Mouse (Mus musculus): ENCODE measurements around the gene Fcrlb. TPM values are rescaled to one million over a fixed set of nuclear protein-coding genes. Genes with fewer than 3 reads are reported as not detected.

The Fcrlb gene
- polyA plus RNA-seq, 1 experiment, result not detected

GRCm38 (mm10) chr1:170867691-170868105 lies 45.0 kb downstream of the Fcrlb start, which contains the start of gene Atf6:
Gene Atf6, minus strand, starts transcription at chr1:170867771.
- Histone ChIP-seq H3K4me3 (ENCODE audit: insufficient read depth, low read depth, low read length) (peak within 1 kb of the TSS; percentile 83), H3K27ac (replicated peaks; ENCODE audit: low read depth, low read length) (peak within 1 kb of the TSS; percentile 73), H3K4me1 (ENCODE audit: control insufficient read depth, insufficient read depth, insufficient read length, low read length) (peaks cover 3% of the 10 kb centered on the region; the same call in 1 of the 2 replicates)

DNA sequence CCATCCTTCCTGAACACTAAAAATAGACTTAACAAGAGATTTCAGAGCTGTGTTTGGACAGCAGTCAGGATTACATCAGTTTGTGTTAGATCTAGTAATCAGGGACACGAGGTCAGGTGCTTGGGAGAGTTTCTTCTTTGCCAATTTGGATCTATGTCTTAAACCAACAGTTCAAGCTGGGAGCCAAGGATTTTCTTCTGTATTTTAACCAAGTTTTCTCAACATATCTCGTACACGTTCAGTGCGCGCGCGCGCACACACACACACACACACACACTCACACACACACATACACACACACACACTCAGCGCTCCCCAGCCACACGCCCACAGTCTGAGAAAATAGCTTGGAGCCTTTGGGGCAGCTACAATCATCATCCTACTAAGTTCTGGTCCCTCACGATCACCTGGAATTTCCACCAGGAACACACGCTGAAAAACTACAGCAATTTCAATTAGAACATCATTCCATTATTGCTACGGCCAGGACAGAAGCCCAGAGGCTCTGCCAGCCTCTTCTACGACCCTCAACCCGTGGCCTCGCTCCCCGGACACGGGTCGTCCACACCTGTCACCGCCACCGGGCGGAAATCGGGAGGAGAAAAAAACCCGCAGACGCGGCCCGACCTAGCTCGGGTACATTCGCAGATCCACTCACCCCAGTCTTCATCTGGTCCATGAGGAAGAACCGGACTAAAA lies 45.6 kb downstream of the Fcrlb start:
- Histone ChIP-seq H3K4me1 (ENCODE audit: control insufficient read depth, insufficient read depth, insufficient read length, low read length) (peaks cover 5% of the 10 kb centered on the region; the same call in 1 of the 2 replicates), H3K27ac (replicated peaks; ENCODE audit: low read depth, low read length) (peak overlapping the region; percentile 73), H3K4me3 (ENCODE audit: insufficient read depth, low read depth, low read length) (peak overlapping the region; percentile 83)

GRCm38 (mm10) chr1:170865406-170865805 lies 47.3 kb downstream of the Fcrlb start:
- H3K4me1 ChIP-seq (ENCODE audit: control insufficient read depth, insufficient read depth, insufficient read length, low read length), result peaks cover 5% of the 10 kb centered on the region; the same call in 1 of the 2 replicates
- no peak overlapping the region for H3K27ac ChIP-seq (replicated peaks; ENCODE audit: low read depth, low read length)
- H3K4me3 ChIP-seq (ENCODE audit: insufficient read depth, low read depth, low read length), result no peak overlapping the region

- no peak overlapping the region for H3K27ac ChIP-seq (replicated peaks; ENCODE audit: low read depth, low read length)
- no peak overlapping the region for H3K4me3 ChIP-seq (ENCODE audit: insufficient read depth, low read depth, low read length)
- H3K4me1 ChIP-seq (ENCODE audit: control insufficient read depth, insufficient read depth, insufficient read length, low read length), result peaks cover 5% of the 10 kb centered on the region; the same call in 1 of the 2 replicates
Observed at GRCm38 (mm10) chr1:170864754-170865153, 48.0 kb downstream of the Fcrlb start.

DNA sequence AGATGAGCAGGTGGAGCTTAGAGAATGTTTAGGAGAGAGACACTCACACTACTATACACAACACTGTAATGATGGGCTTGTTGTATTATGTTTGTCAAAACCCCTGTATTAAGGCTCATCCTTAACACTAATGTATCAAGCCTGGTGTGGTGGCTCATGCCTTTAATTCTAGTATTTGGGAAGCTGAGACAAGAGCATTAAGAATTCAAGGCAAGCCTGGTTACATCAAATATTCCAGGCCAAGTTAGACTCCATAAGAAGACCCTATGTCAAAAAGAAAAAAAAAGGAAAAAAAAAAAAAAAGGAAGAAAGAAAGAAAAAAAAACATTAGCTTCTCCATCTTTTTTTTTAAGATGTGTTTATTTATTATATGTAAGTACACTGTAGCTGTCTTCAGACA lies 48.5 kb downstream of the Fcrlb start:
- H3K4me1 ChIP-seq (ENCODE audit: control insufficient read depth, insufficient read depth, insufficient read length, low read length), result peaks cover 5% of the 10 kb centered on the region; the same call in 1 of the 2 replicates
- H3K27ac ChIP-seq (replicated peaks; ENCODE audit: low read depth, low read length), result no peak overlapping the region
- no peak overlapping the region for H3K4me3 ChIP-seq (ENCODE audit: insufficient read depth, low read depth, low read length)

- Histone ChIP-seq H3K4me3 (ENCODE audit: insufficient read depth, low read depth, low read length) (no peak overlapping the region), H3K4me1 (ENCODE audit: control insufficient read depth, insufficient read depth, insufficient read length, low read length) (peaks cover 5% of the 10 kb centered on the region; the same call in 1 of the 2 replicates), H3K27ac (replicated peaks; ENCODE audit: low read depth, low read length) (no peak overlapping the region)
Observed at GRCm38 (mm10) chr1:170863033-170863432, 49.7 kb downstream of the Fcrlb start.

DNA sequence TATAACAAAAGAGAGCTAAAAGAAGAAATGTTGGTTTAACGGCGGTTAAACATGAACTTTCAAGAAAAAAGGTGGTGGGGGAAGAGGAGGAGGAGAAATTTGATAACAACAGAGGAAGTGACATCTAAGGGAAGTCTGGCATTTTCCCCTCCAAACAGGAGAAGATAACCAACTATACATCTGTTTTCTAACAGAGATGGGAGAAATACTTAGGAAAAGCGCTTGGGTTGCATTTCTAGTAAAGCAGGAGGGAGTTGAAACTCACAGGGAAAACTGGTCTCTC lies 50.4 kb downstream of the Fcrlb start:
- Histone ChIP-seq H3K4me1 (ENCODE audit: control insufficient read depth, insufficient read depth, insufficient read length, low read length) (peaks cover 5% of the 10 kb centered on the region; the same call in 1 of the 2 replicates), H3K27ac (replicated peaks; ENCODE audit: low read depth, low read length) (no peak overlapping the region), H3K4me3 (ENCODE audit: insufficient read depth, low read depth, low read length) (no peak overlapping the region)

DNA sequence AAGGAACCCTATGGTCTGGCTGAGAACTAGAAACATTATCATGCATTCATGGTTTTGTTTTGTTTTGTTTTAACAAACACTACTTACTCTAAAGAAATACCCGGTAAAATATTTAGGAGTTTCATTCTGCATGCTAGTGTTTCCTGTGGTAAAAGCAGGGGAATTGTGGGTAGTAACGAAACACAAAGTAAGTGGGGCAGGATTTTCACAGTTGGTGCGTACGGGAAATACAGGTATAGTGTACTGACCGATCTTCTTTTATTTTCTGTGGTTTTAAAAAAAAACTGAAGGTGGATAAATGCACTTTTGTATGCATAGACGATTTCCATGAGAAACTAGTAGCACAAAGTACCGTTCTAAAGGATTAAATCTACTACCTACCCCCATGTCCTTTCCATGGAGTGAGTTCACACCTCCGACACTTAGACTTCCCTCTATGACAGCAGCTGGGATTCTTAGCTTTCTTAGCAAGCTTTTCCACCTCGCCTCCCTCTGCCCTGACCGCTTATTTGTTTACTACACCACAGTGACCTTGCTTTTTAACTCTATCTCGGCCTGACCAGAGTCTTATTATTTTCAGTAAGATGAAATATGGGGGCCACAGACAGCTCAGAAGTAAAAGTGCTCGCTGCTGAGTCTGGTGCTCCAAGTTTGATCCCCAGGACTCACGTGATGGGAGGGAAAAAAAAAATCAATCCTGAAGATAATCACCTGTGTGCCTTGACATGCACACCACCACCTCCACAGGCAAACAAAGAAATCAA lies 50.9 kb downstream of the Fcrlb start:
- H3K4me3 ChIP-seq (ENCODE audit: insufficient read depth, low read depth, low read length), result no peak overlapping the region
- peaks cover 5% of the 10 kb centered on the region; the same call in 1 of the 2 replicates for H3K4me1 ChIP-seq (ENCODE audit: control insufficient read depth, insufficient read depth, insufficient read length, low read length)
- H3K27ac ChIP-seq (replicated peaks; ENCODE audit: low read depth, low read length), result no peak overlapping the region

DNA sequence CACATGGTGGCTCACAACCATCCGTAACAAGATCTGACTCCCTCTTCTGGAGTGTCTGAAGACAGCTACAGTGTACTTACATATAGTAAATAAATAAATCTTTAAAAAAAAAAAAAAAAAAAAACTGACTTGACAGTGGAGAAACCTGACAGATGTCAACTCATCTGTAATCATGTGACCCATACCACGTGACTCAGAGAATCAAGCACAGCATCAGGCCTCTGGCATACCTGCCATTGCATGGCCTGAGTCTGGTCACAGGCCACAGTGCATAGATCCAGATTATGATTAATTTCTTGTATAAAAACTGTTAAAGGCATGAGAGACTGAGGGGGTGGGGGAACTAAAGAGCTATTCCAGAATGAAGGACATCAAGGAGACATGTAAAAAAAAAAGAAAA lies 53.9 kb downstream of the Fcrlb start:
- Histone ChIP-seq H3K4me1 (ENCODE audit: control insufficient read depth, insufficient read depth, insufficient read length, low read length) (peaks cover 3% of the 10 kb centered on the region; the same call in 1 of the 2 replicates), H3K4me3 (ENCODE audit: insufficient read depth, low read depth, low read length) (no peak overlapping the region), H3K27ac (replicated peaks; ENCODE audit: low read depth, low read length) (no peak overlapping the region)

- H3K4me1 ChIP-seq (ENCODE audit: control insufficient read depth, insufficient read depth, insufficient read length, low read length), result no peaks in the 10 kb centered on the region
- no peak overlapping the region for H3K4me3 ChIP-seq (ENCODE audit: insufficient read depth, low read depth, low read length)
- no peak overlapping the region for H3K27ac ChIP-seq (replicated peaks; ENCODE audit: low read depth, low read length)
Observed at GRCm38 (mm10) chr1:170857369-170857768, 55.4 kb downstream of the Fcrlb start.

Other genes with a start within 250 kb of the Fcrlb start
- gene Atf6, start 45.2 kb downstream of the Fcrlb start, polyA plus RNA-seq (2012; ENCODE audit: insufficient read depth, insufficient read length, missing spikeins), result 11.1 and 14.5 TPM in 2 replicates
- gene Gm26620, start 27.9 kb downstream of the Fcrlb start, polyA plus RNA-seq (2012; ENCODE audit: insufficient read depth, insufficient read length, missing spikeins), result not detected in 2 replicates
- gene Dusp12, start 27.4 kb downstream of the Fcrlb start, polyA plus RNA-seq (2012; ENCODE audit: insufficient read depth, insufficient read length, missing spikeins), result 6.1 and 12.9 TPM in 2 replicates
- 1.8 TPM in 1 of 2 replicates, not detected in the other for gene Fcrla, start 14.6 kb upstream of the Fcrlb start, polyA plus RNA-seq (2012; ENCODE audit: insufficient read depth, insufficient read length, missing spikeins)
- gene Fcgr2b, start 63.6 kb upstream of the Fcrlb start, polyA plus RNA-seq (2012; ENCODE audit: insufficient read depth, insufficient read length, missing spikeins), result 11.0 and 11.9 TPM in 2 replicates
- gene Fcgr4, start 106.0 kb upstream of the Fcrlb start, polyA plus RNA-seq (2012; ENCODE audit: insufficient read depth, insufficient read length, missing spikeins), result 2.2 and 3.9 TPM in 2 replicates
- 15.9 and 17.1 TPM in 2 replicates for gene Fcgr3, start 152.0 kb upstream of the Fcrlb start, polyA plus RNA-seq (2012; ENCODE audit: insufficient read depth, insufficient read length, missing spikeins)
- 2.6 and 11.0 TPM in 2 replicates for gene Cfap126, start 201.0 kb upstream of the Fcrlb start, polyA plus RNA-seq (2012; ENCODE audit: insufficient read depth, insufficient read length, missing spikeins)
- 1,219 and 1,267 TPM in 2 replicates for gene Sdhc, start 237.7 kb upstream of the Fcrlb start, polyA plus RNA-seq (2012; ENCODE audit: insufficient read depth, insufficient read length, missing spikeins)
- 4.6 and 5.3 TPM in 2 replicates for gene Mpz, start 237.8 kb upstream of the Fcrlb start, polyA plus RNA-seq (2012; ENCODE audit: insufficient read depth, insufficient read length, missing spikeins)

Measured in brown adipose tissue, adult 24 weeks (tissue).